Mouse (Mus musculus): ENCODE results near the gene Ube2r2. TPM values are rescaled to one million over a fixed set of nuclear protein-coding genes. Genes with fewer than 3 reads are reported as not detected.

Gene Ube2r2
- polyA plus RNA-seq, 1 experiment from 2014 or later, result 87.8 TPM

DNA sequence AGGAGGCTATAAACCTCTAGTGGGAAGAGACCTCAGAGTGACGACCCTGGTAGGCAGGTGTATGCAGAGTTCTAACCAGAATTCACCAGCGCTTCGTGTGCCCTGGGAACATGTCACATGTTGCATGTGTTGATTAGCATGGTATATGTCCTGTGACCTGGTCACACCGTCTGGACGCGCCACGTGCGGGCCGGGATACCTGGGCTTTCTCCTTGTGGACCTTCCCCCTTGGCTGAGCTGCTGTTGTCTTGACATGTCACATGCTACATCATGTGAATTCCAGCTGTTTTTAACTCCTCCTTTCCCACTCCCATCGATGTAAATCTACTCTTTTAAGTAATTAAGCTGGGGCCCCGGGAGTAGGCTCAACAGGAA is 37.0 kb upstream of the Ube2r2 start:
- Histone ChIP-seq H3K36me3 (no peaks in the 10 kb centered on the region), H3K9me3 (no peaks in the 10 kb centered on the region), H3K4me2 (replicated peaks) (peak overlapping the region; percentile 90), H3K27ac (no peak overlapping the region), H3K27me3 (peaks cover 34% of the 10 kb centered on the region), H3K9ac (replicated peaks) (peak overlapping the region; percentile 65), H3K4me1 (replicated peaks) (peaks cover 13% of the 10 kb centered on the region), H3K4me3 (replicated peaks) (peak overlapping the region; percentile 48)
- WGBS, result 28% methylated on average over 11 of the region's 11 CpGs
- peak; percentile 57 for ATAC-seq

DNA sequence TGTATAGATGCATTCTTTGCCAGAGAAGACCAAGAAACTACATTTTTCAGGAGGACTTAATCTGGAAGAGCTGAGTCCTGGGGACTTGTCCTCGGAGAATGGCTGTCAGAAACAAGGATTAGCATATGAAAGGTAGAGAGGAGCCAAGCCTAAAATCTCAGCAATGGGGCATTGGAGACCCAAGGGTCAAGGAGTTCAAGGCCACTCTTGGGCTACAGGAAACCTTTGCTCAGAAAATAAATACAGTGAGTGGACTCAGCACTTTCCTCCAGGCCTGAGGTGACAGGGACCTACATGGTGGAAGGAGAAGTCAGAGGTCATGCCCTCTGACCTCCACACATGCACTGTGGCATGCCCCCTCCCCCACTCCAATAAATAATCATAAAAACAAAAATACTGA is 34.6 kb upstream of the Ube2r2 start:
- no peak overlapping the region for H3K4me2 ChIP-seq (replicated peaks)
- 14% methylated on average over 1 of the region's 1 CpGs for WGBS
- H3K4me3 ChIP-seq (replicated peaks), result no peak overlapping the region
- H3K4me1 ChIP-seq (replicated peaks), result peaks cover 13% of the 10 kb centered on the region
- ATAC-seq, result no peak
- H3K27me3 ChIP-seq, result peaks cover 32% of the 10 kb centered on the region
- H3K27ac ChIP-seq, result no peak overlapping the region
- no peaks in the 10 kb centered on the region for H3K9me3 ChIP-seq
- no peak overlapping the region for H3K9ac ChIP-seq (replicated peaks)
- H3K36me3 ChIP-seq, result no peaks in the 10 kb centered on the region

DNA sequence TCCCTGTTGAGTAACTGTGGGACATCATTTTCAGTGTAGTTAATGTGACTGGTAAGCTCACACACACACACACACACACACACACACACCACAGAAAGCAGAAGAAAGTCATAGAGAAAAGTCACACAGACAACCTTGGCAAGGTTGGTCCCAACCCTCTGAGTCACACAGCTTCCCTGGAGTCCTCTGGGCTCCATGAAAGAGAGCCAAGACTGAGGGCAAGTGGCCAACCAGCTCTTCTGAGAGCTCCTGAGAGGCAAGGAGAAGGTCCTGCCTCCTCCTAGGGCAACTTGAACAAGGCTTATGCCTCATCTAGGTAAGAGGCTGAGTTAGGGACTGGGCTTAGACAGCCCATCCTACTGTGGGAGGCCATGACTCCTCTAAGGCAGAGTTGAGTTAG is 32.6 kb upstream of the Ube2r2 start:
- Histone ChIP-seq H3K27me3 (peaks cover 12% of the 10 kb centered on the region), H3K27ac (no peak overlapping the region), H3K4me1 (replicated peaks) (peaks cover 8% of the 10 kb centered on the region), H3K4me2 (replicated peaks) (no peak overlapping the region), H3K4me3 (replicated peaks) (no peak overlapping the region), H3K36me3 (no peaks in the 10 kb centered on the region), H3K9me3 (no peaks in the 10 kb centered on the region), H3K9ac (replicated peaks) (no peak overlapping the region)
- ATAC-seq, result no peak

DNA sequence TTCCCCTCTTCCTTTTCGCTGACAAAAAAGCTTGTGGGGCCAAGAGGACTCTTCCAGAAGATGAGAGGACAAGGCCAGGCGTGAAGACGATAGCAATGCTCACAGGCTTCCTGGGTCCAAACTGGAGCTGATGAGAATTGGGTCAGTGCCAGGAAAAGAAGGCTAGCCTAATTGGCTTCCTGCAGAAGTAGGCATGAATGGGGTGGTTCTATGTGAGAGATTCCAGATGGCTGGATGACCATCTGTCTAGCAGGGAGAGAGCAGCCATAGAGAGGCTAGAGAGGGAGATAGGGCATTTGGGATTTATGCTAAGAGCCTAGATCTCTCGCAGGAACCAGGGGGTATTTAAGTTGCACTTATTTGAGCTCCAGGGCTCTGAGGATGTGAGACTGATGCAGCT is 28.1 kb upstream of the Ube2r2 start:
- 78% methylated on average over 4 of the region's 4 CpGs for WGBS
- no peak for ATAC-seq
- H3K27ac ChIP-seq, result 0 out of 2 replicates have a peak overlapping the region, but pooled peaks have one; percentile 3

DNA sequence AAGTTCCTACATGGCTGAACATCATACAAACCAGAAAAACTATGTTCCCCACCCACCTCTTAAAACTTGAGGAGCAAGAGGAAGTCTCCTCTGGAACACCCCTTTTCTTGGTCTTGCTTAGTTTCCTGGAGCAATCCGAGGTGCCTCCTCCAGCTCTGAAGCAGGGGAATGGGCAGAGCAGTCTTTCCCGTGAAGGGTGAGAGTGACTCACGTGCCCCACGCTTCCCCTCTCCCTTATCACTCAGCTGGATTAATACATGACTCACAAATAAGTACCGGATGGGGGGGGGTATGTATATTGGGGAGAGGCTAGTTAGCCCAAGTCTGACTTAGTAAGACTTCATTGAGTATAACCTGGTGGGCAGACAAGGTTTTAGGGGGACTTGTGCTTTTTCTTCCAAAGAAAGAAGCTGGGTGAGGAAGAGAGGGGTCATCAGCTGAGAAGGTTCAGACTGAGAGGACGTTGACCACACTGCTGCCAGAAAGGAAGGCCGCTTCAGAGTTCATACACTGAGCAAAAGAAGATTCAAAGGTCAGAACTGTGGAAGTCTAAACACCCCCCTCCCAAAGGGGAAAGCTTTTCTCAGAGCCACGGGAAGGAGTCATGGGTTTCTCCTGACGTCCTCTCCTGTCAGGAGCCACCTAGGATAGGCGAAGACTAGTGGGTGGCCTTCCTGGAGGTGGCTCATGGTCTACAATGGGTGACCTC is 26.7 kb upstream of the Ube2r2 start:
- ATAC-seq, result no peak
- H3K4me2 ChIP-seq (replicated peaks), result no peak overlapping the region
- no peak overlapping the region for H3K4me3 ChIP-seq (replicated peaks)
- H3K27me3 ChIP-seq, result no peaks in the 10 kb centered on the region
- H3K36me3 ChIP-seq, result peaks cover 4% of the 10 kb centered on the region
- 82% methylated on average over 10 of the region's 10 CpGs for WGBS
- no peak overlapping the region for H3K9ac ChIP-seq (replicated peaks)
- H3K9me3 ChIP-seq, result no peaks in the 10 kb centered on the region
- H3K4me1 ChIP-seq (replicated peaks), result no peaks in the 10 kb centered on the region
- no peak overlapping the region for H3K27ac ChIP-seq

More for the DNA sequence above, 28.1 kb upstream of the Ube2r2 start:
- H3K4me2 ChIP-seq (replicated peaks), result no peak overlapping the region
- no peak overlapping the region for H3K4me3 ChIP-seq (replicated peaks)
- H3K9ac ChIP-seq (replicated peaks), result no peak overlapping the region
- H3K27me3 ChIP-seq, result no peaks in the 10 kb centered on the region
- no peaks in the 10 kb centered on the region for H3K36me3 ChIP-seq
- no peaks in the 10 kb centered on the region for H3K4me1 ChIP-seq (replicated peaks)
- H3K9me3 ChIP-seq, result no peaks in the 10 kb centered on the region

DNA sequence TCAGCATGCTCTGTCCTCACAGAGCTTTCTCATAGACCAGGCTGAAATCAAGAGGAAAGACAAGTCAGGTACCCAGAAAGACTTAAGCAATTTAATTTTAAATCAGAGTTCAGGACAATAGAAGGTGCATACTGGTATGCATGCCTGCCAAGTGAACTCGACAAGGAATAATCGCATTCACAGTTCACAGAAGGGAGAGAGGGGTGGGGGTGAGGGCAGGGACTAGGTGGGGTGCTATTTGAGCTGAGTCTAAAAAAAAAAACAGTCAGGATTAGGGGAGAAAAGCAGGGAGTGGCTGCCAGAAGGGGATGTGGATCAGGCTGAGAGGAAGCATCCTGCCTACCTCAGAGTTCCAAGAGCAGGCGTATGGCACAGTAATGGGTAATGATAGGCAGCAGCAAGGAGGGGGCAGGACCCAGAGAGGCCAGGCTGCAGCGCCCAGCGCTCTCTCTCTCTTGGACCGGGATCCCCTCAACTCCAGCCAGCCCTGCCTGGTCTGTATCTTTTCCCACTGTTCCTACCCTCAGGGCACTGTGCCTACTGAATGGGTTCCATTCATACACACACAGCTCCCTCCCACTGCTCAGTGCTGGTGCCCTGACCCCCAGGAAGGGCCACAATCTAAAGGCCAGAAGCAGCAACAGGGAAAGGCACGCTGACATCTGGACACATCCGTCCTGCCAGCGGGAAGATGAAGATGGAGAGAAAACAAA is 21.0 kb upstream of the Ube2r2 start:
- Histone ChIP-seq H3K36me3 (peaks cover 61% of the 10 kb centered on the region), H3K4me3 (replicated peaks) (no peak overlapping the region), H3K27me3 (no peaks in the 10 kb centered on the region), H3K27ac (no peak overlapping the region), H3K9me3 (no peaks in the 10 kb centered on the region), H3K4me2 (replicated peaks) (no peak overlapping the region), H3K4me1 (replicated peaks) (no peaks in the 10 kb centered on the region), H3K9ac (replicated peaks) (no peak overlapping the region)
- 89% methylated on average over 9 of the region's 9 CpGs for WGBS
- no peak for ATAC-seq

DNA sequence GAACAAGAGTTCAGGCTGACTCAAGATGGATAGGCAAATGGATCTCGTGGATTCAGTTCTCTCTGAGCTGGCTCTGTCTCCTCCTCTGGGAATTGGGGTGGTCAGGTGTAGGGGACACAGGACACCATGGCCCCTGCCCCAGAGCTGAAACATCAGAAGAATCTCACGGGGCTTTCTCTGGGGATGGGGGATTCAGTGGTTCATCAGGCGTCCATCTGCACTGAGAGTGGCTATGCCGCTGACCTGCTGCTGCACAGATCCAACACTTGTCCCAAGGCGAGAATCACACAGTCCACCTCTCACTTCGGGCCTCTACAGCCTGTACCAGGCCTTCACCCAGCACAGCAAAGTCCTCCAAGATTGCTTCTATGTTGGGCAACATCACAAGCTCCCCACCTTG is 20.5 kb upstream of the Ube2r2 start:
- Histone ChIP-seq H3K4me2 (replicated peaks) (no peak overlapping the region), H3K4me3 (replicated peaks) (no peak overlapping the region), H3K36me3 (peaks cover 66% of the 10 kb centered on the region), H3K9ac (replicated peaks) (no peak overlapping the region), H3K9me3 (no peaks in the 10 kb centered on the region), H3K27me3 (no peaks in the 10 kb centered on the region), H3K27ac (no peak overlapping the region), H3K4me1 (replicated peaks) (no peaks in the 10 kb centered on the region)
- 91% methylated on average over 6 of the region's 6 CpGs for WGBS
- no peak for ATAC-seq

DNA sequence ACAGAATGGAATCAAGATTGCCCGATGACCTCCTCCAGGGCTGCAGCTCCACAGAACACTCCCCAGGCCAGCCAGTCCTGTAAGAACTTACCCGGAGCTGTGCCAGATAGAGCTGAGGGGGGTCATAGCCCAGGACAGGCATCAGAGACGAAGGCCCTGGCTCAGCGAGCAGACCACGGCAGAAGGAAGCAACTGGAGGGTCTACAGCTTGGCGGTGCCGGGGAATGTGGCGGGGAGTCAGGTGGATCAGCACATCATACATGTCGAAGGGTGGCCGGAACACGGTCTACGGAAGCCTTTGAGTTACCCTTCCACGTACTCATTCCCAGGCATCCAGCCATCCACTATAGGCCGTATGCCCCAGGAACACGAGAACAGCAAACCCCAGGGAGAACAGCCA is 19.8 kb upstream of the Ube2r2 start:
- ATAC-seq, result no peak
- Histone ChIP-seq H3K4me2 (replicated peaks) (no peak overlapping the region), H3K27me3 (no peaks in the 10 kb centered on the region), H3K9ac (replicated peaks) (no peak overlapping the region), H3K9me3 (no peaks in the 10 kb centered on the region), H3K4me3 (replicated peaks) (no peak overlapping the region), H3K4me1 (replicated peaks) (no peaks in the 10 kb centered on the region), H3K36me3 (peaks cover 73% of the 10 kb centered on the region), H3K27ac (no peak overlapping the region)
- WGBS, result 95% methylated on average over 14 of the region's 15 CpGs

DNA sequence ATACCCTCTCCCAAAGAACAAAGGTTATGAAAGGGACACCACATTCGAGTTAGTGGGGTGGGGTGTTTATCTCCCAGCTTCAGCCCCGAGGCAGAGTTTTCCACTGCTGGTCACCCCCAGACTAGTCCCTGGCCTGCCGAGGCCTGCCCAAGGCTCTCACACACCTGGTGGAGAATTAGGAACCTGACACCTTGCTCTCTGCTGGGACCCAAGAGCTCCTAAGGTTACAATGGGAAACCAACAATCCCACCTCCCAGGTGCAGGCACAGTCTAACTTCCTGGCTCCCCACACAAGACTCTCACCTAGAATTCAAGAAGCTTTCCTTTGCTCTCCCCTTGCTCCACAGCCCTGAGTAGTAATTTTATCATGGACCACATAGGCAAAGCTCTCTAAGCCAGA is 18.7 kb upstream of the Ube2r2 start:
- H3K4me1 ChIP-seq (replicated peaks), result no peaks in the 10 kb centered on the region
- no peak overlapping the region for H3K4me2 ChIP-seq (replicated peaks)
- WGBS, result 88% methylated on average over 3 of the region's 3 CpGs
- no peak overlapping the region for H3K9ac ChIP-seq (replicated peaks)
- H3K27me3 ChIP-seq, result no peaks in the 10 kb centered on the region
- no peaks in the 10 kb centered on the region for H3K9me3 ChIP-seq
- no peak overlapping the region for H3K27ac ChIP-seq
- ATAC-seq, result no peak
- peaks cover 84% of the 10 kb centered on the region for H3K36me3 ChIP-seq
- H3K4me3 ChIP-seq (replicated peaks), result no peak overlapping the region

DNA sequence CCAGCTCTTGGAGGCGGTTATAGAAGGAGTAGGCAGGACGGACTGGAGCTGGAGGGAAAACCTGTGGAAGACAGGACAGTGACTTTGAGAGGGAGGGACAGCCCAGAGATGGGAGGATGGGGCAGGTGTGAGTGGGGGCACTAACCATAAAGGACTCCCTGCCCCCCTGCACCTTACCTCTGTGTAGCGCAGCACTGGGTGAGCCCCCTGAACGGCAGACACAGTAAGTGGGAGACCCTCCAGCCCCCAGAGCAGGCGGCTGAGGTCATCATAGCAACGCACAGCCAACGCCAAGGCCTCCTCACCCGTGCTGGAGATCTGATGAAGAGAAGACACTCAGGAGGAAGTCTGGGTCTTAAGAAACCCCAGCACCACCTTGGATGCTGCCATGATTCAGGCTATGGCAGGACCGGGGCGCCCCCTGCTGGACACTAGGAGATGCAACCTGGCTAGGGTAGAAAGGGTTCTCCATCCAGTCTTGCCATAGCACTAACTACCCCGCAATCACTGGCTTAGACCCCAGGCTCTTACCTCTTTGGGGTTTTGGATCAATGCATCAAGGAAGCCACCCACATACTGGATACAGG is 16.7 kb upstream of the Ube2r2 start:
- peak; percentile 51 for ATAC-seq
- H3K4me2 ChIP-seq (replicated peaks), result no peak overlapping the region
- H3K4me1 ChIP-seq (replicated peaks), result peaks cover 10% of the 10 kb centered on the region
- no peak overlapping the region for H3K9ac ChIP-seq (replicated peaks)
- H3K27me3 ChIP-seq, result no peaks in the 10 kb centered on the region
- no peak overlapping the region for H3K4me3 ChIP-seq (replicated peaks)
- WGBS, result 73% methylated on average over 11 of the region's 11 CpGs
- no peaks in the 10 kb centered on the region for H3K9me3 ChIP-seq
- no peak overlapping the region for H3K27ac ChIP-seq
- H3K36me3 ChIP-seq, result peaks cover 92% of the 10 kb centered on the region

DNA sequence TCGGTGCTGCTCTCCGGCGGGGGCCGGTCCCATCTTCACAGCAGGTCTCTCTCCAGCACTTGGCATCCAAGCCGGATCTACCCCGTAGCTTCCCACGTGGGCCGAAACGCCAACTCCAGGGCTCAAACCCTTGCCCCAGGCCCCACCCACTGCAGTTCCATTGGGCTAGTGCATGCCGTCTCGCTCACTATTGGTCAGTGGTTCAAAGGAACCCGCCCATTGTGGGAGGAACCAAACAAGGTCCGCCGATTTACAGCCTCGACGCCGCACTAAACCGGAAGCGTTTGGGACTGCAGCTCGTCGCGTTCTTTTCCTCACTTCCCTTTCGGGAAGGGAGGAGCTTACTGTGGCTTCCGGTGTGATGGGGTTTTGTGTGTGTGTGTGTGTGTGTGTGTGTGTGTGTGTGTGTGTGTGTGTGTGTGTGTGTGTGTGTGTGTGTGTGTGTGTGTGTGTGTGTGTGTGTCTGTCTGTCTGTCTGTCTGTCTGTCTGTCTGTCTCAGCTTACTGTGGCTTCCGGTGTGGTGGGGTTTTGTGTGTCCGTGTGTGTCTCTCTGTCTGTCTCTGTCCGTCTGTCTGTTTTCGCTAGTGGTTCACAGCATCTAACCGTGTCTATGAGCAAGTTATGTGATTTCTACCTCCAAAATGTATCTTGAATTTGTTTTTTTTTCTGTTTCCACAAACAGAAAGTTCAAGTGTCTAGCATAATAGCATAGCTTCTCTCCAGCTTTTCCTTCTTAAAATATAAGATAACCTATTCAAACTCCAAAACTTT is 11.2 kb upstream of the Ube2r2 start, which contains the start of gene Nol6:
Nol6 (minus strand) TSS at position 276 of the 772 bp plus-strand sequence.
- 0 out of 2 replicates have a peak within 1 kb of the TSS, but pooled peaks have one; percentile 44 for H3K27ac ChIP-seq
- 3% methylated on average over 29 of the region's 29 CpGs for WGBS

More for the DNA sequence above, 11.2 kb upstream of the Ube2r2 start, which contains the start of gene Nol6:
- Histone ChIP-seq H3K27me3 (0 out of 2 replicates have a peak, but pooled peaks cover 4% of the 10 kb centered on the region), H3K4me2 (replicated peaks) (peak within 1 kb of the TSS; percentile 92), H3K4me1 (replicated peaks) (peaks cover 11% of the 10 kb centered on the region), H3K9me3 (no peaks in the 10 kb centered on the region), H3K4me3 (replicated peaks) (peak within 1 kb of the TSS; percentile 73), H3K9ac (replicated peaks) (peak within 1 kb of the TSS; percentile 74), H3K36me3 (peaks cover 36% of the 10 kb centered on the region)
- ATAC-seq, result peak; percentile 100
